Mouse (Mus musculus): Measurements from ENCODE around the gene Cat. TPM values are rescaled to one million over a fixed set of nuclear protein-coding genes. Genes with fewer than 3 reads are reported as not detected.

Gene Cat
- polyA plus RNA-seq, 1 experiment: 608 TPM

DNA sequence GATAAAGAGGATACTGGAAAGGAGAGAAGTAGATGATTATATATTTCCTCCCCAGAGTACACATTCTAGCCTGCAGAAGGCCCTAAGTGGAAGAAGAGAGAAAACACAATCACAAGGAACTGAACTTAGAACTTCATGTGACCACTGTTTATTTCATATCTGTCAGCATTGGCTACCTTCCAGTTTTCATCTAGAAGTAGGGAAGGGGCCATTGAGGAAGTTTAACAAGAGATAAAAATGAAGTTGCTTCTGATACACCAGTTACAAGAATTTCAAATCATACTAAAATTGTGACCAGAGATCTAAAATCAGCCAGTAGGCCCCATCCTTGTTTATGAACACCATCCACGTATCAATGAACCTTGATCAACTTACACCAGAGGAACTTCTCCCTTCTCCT is 19.5 kb upstream of the Cat start:
- Histone ChIP-seq H3K4me1 (ENCODE audit: control insufficient read depth, insufficient read depth, low read length) (peaks cover 20% of the 10 kb centered on the region), H3K4me3 (ENCODE audit: insufficient read depth, low read length) (no peak overlapping the region), H3K27ac (ENCODE audit: insufficient read depth, low read depth, low read length) (peak overlapping the region; percentile 97)
- TF ChIP-seq CTCF (IDR thresholded peaks at IDR 0.05; ENCODE audit: low read depth, low read length) (no peak), POLR2A (IDR thresholded peaks at IDR 0.05; ENCODE audit: borderline replicate concordance, low read depth, low read length) (no peak)

DNA sequence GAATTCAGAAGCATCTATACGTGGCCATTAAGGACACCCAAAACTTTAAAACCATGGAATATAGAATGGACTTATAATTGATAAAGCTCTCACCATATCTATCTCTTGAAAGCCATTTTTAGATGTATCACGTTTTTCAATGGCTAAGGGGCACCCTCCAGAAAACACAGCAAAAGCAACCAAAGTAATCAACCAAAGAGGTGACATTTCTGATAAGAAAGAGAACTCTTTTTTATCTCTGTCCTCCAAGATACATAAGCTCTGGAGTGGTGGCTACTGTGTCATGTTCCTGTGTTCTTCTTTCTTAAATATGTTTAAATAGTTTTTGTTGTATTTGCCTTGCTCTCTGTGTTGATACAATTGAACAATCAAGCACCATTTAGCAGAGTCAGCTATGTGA is 15.8 kb upstream of the Cat start:
- Histone ChIP-seq H3K4me3 (ENCODE audit: insufficient read depth, low read length) (no peak overlapping the region), H3K27ac (ENCODE audit: insufficient read depth, low read depth, low read length) (no peak overlapping the region), H3K4me1 (ENCODE audit: control insufficient read depth, insufficient read depth, low read length) (peaks cover 19% of the 10 kb centered on the region)
- TF ChIP-seq POLR2A (IDR thresholded peaks at IDR 0.05; ENCODE audit: borderline replicate concordance, low read depth, low read length) (no peak), CTCF (IDR thresholded peaks at IDR 0.05; ENCODE audit: low read depth, low read length) (no peak)

DNA sequence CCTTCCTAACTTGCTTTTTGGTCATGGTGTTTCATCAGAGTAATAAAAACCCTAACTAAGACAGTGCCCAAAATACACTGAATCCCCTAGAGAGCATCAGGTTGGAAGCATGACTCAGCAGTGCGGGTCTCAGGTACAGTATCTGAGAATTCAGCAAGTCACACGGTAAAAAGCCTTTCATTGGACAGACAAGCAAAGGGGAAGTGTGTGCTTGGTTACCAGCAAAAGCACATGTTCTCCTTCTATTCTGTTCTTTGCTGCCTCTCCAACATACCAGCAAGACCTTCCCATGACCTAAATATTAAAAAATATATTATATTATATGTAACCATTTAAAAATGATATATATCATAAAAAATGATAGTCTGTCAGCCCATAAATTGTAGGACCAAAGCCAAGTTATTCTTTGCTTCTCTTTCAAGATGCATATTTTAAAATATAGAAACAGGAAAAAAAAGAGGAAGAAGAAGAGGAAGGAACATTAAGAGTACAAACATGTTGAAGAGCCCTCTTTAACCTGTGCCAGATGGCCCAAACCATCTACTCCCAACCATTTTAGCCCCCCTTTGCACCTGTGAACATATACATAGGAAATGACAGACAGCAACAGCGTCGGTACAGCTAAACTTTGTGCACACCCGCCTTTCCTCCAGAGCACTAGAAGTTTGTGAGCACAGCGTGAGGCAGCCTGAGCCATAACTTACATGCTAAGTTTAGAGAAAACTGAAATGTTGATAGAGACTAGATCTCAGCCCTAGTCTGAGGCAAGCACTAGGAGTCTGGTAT is 10.9 kb upstream of the Cat start:
- Histone ChIP-seq H3K27ac (ENCODE audit: insufficient read depth, low read depth, low read length) (peak overlapping the region; percentile 68), H3K4me3 (ENCODE audit: insufficient read depth, low read length) (no peak overlapping the region), H3K4me1 (ENCODE audit: control insufficient read depth, insufficient read depth, low read length) (peaks cover 18% of the 10 kb centered on the region)
- TF ChIP-seq CTCF (IDR thresholded peaks at IDR 0.05; ENCODE audit: low read depth, low read length): no peak
- no peak for TF ChIP-seq POLR2A (IDR thresholded peaks at IDR 0.05; ENCODE audit: borderline replicate concordance, low read depth, low read length)

DNA sequence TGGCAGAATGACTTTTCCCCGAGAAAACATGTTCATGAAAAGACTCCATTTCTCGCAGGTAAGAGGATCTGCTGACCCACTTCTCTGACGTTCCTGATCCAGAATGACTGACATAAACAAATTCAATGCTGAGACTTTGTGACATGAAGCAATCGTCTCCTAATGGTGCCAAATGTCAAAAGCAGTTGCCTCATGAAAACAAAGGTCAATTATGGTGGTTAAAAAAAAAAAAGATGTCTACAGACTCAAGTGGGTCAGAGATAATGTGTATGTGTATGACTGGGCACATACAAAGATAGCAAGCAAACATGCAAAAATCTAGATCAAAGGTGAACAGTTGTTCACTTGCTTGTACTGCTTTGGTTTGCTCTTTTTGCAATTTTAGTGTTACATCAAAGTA is 8.9 kb upstream of the Cat start:
- Histone ChIP-seq H3K27ac (ENCODE audit: insufficient read depth, low read depth, low read length) (no peak overlapping the region), H3K4me3 (ENCODE audit: insufficient read depth, low read length) (no peak overlapping the region), H3K4me1 (ENCODE audit: control insufficient read depth, insufficient read depth, low read length) (peaks cover 19% of the 10 kb centered on the region)
- TF ChIP-seq CTCF (IDR thresholded peaks at IDR 0.05; ENCODE audit: low read depth, low read length) (no peak), POLR2A (IDR thresholded peaks at IDR 0.05; ENCODE audit: borderline replicate concordance, low read depth, low read length) (no peak)

DNA sequence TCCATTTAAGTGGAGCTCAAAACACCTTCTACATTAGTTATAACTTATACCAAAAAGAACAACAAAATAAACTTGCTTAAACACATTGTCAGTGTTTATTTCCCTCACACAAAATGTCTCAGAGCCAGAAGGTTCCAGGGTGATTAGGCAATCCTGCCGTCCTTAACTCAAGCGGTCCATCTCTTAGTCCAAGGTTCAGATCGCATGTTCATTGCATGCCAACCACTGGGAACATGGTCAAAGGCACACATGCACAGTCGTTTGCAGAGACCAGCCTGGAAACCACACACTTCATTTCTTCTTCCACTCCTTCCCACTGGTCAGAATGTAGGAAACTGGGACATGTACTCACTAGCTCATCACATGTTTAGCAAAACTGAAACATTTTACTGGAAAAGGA is 7.6 kb upstream of the Cat start:
- H3K4me3 ChIP-seq (ENCODE audit: insufficient read depth, low read length): no peak overlapping the region
- H3K4me1 ChIP-seq (ENCODE audit: control insufficient read depth, insufficient read depth, low read length): peaks cover 26% of the 10 kb centered on the region
- H3K27ac ChIP-seq (ENCODE audit: insufficient read depth, low read depth, low read length): no peak overlapping the region
- no peak for TF ChIP-seq CTCF (IDR thresholded peaks at IDR 0.05; ENCODE audit: low read depth, low read length)
- TF ChIP-seq POLR2A (IDR thresholded peaks at IDR 0.05; ENCODE audit: borderline replicate concordance, low read depth, low read length): no peak

DNA sequence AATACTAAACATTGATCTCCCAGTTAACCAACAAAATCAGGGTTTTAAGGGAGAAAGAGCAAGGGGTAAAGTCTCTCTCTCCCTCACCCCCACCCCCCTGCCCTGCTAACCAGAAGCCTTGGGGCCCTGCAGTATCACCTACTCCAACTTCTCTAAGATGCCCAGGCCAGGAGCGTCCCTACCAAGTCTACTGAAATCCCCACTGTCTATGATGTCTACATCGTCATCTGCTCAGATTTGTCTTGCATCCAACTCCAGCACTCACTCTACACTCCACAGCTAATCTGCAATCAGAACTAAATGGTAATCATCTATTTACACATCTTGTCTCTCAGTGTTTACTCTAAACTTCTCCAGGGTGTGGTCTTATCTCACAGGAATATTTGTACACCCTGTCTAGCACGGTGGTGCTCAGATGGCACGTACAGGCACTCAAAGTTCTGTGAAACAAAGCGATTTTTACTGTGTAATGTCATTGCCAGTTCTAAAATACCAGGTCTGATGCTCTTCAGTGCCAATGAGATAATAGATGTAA is 907 bp downstream of the Cat start:
- peak overlapping the region; percentile 88 for H3K27ac ChIP-seq (ENCODE audit: insufficient read depth, low read depth, low read length)
- no peak for TF ChIP-seq CTCF (IDR thresholded peaks at IDR 0.05; ENCODE audit: low read depth, low read length)
- TF ChIP-seq POLR2A (IDR thresholded peaks at IDR 0.05; ENCODE audit: borderline replicate concordance, low read depth, low read length): no peak
- peaks cover 41% of the 10 kb centered on the region for H3K4me1 ChIP-seq (ENCODE audit: control insufficient read depth, insufficient read depth, low read length)
- peak overlapping the region; percentile 80 for H3K4me3 ChIP-seq (ENCODE audit: insufficient read depth, low read length)

DNA sequence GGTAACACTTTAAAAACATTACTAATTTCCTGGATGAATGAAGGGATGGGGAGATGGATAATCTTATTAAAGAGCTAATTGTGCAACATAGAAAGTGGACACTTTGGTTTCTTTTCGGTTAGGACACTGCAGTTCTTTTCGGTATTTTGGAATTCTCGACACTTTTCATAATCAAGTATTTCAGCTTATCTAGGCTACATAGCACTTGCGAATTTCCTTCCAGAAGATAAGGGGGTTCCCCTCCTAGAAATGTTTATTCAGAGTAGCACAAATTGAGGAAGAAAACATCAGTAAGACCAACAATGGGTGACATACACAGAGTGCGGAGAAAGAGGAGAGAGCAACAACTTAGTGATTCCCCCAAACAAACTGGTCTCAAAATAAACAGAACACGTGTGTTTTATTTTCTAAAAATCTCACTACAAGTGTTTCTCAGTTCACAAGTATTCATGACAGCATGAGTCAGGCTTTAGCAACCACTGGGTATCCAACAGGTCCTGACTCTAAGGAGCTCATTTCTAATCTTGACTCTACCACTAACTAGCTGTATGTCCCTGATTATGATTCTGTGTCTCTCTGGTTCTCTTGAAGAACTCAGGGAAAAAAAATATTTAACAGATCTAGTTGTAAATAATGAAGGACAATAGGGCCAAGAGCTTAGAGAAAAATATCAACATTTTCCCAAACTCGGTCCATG is 1.5 kb downstream of the Cat start:
- H3K4me3 ChIP-seq (ENCODE audit: insufficient read depth, low read length): peak overlapping the region; percentile 80
- H3K27ac ChIP-seq (ENCODE audit: insufficient read depth, low read depth, low read length): peak overlapping the region; percentile 88
- peaks cover 41% of the 10 kb centered on the region for H3K4me1 ChIP-seq (ENCODE audit: control insufficient read depth, insufficient read depth, low read length)

DNA sequence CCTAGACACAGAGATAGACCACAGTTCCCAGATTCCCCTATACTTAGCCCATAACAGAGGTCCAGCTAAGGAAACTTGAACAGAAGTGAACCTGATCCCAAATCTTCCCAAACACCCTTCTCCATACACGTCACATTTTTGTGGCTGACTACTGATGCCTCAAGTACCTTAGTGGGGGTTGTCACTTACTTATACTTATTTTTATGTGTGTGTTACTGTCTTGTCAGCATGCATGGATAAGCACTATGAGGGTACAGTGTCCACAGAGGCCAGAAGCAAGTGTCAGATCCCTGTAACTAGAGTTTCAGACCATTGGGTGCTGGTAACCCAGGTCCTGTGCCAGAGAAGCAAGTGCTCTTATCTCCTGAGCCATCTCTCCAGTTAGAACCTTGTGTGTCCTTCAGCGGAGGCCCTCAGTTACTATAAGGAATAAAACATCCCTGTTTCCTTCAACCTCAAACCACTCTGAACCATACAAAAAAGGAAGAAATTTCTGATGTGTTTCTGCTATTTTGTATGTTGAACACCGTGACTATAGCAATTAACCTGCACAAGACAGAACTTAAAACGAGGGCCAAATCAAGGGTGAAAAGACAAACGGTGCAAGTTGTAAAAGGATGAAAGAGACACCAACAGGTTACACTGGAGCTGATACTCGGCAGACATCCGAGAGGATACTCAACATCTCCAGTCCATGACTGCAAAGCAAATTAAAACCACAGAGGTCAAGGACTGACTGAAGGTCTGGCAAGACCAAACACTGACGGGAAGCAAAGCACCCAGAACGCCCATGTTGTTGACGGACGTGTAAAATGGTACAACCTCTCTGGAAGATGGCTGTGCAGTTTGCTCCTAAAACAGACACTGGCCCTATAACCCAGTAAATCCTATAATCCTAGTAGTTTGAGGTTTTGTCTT is 3.4 kb downstream of the Cat start:
- no peak overlapping the region for H3K4me3 ChIP-seq (ENCODE audit: insufficient read depth, low read length)
- peaks cover 39% of the 10 kb centered on the region for H3K4me1 ChIP-seq (ENCODE audit: control insufficient read depth, insufficient read depth, low read length)
- H3K27ac ChIP-seq (ENCODE audit: insufficient read depth, low read depth, low read length): no peak overlapping the region
- TF ChIP-seq CTCF (IDR thresholded peaks at IDR 0.05; ENCODE audit: low read depth, low read length) (no peak), POLR2A (IDR thresholded peaks at IDR 0.05; ENCODE audit: borderline replicate concordance, low read depth, low read length) (no peak)

More for the DNA sequence above, 1.5 kb downstream of the Cat start:
- TF ChIP-seq POLR2A (IDR thresholded peaks at IDR 0.05; ENCODE audit: borderline replicate concordance, low read depth, low read length): no peak
- no peak for TF ChIP-seq CTCF (IDR thresholded peaks at IDR 0.05; ENCODE audit: low read depth, low read length)

DNA sequence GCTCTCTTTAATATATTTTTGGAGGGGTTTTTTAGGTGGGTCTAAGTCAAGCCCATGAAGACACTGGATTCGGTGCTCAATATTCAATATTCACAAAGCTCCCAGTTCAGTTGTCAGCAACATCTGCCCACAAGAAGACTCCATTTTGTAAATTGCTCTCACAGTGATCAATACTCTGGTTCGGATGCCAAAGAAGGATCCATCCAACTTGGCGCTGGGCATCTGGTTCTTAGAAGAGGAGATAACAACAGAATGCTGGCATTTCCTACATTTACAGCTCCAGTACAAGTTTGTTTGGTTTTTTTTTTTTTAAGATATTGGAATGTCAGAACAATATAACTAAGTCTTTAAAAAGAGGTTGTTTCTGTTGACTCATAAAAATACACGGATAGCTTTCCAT is 4.1 kb downstream of the Cat start:
- TF ChIP-seq CTCF (IDR thresholded peaks at IDR 0.05; ENCODE audit: low read depth, low read length): no peak
- no peak for TF ChIP-seq POLR2A (IDR thresholded peaks at IDR 0.05; ENCODE audit: borderline replicate concordance, low read depth, low read length)
- H3K4me1 ChIP-seq (ENCODE audit: control insufficient read depth, insufficient read depth, low read length): peaks cover 39% of the 10 kb centered on the region
- no peak overlapping the region for H3K4me3 ChIP-seq (ENCODE audit: insufficient read depth, low read length)
- no peak overlapping the region for H3K27ac ChIP-seq (ENCODE audit: insufficient read depth, low read depth, low read length)

All from bone marrow macrophage, adult 2 months (primary cell).